Mouse (Mus musculus) hematopoietic multipotent progenitor cell, adult 10-12 weeks (in vitro differentiated cells): ENCODE results near the gene Mapk8. TPM values are rescaled to one million over a fixed set of nuclear protein-coding genes. Genes with fewer than 3 reads are reported as not detected.

Experiments
- polyA plus RNA-seq: library from polyadenylated mRNA; stranded (reverse); fragments of >175 nt; gene quantifications from 2 replicates; pipeline ENCODE4 v1.2.3, GENCODE M21; 2012; ENCODE audit warnings: low replicate concordance

The Mapk8 gene
- polyA plus RNA-seq = 5.6 and 7.3 TPM in 2 replicates

DNA sequence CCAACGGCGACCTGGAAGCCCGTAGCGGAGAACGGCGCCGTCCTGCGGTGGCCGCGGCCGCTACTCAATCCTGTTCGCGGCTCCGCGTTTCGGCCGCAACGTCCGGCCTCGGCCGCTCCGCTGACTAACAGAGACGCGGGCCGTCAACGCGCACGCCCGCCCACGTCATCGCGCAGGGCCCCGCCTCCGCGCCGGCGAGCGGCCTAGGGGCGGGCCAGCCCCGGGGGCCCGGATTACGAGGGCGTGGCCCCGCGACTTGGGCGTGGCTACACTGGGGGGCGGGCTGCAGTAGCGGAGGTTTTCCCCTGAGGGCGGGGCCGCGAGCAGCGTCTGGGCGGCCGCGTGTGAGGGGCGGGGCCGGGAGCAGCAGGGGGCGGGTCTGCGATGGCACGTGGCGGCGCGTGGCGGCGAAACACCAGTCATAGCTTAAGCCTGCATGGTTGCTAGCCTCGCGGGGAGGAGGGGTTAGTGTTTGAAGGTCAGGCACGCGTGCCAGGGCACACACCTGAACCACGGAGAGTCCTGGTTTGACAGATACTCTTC lies at the start of gene Mapk8:
TSS of gene Mapk8 (minus strand) at position 132 of the 543 bp plus-strand sequence.

DNA sequence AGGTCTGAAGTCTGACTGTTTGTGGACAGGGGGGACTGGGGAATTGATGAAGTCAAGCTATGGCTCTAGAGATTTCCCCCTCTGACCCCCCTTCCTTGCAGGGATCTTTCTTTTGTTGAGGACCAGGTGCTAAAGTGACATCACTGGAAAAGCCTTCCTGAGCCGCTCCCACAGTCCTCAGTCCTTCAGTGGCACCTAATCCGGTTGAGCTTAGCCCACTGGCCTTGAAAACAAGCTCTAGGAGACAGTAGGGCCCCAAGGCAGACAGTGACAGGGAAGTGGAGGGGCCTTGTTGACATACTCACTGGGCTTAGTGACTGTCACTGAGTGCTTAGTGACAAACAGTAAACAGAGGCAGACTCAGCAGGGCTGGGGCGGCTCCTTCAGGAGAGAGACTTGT lies 24.4 kb upstream of the Mapk8 start, which contains the start of gene Frmpd2:
TSS of gene Frmpd2 (plus strand) at position 366 of the 400 bp plus-strand sequence.

Other genes starting within 250 kb of the Mapk8 start
- 5.1 and 8.2 TPM in 2 replicates for gene Arhgap22, start 233.1 kb downstream of the Mapk8 start, polyA plus RNA-seq
- not detected in 2 replicates for gene Frmpd2, start 24.5 kb upstream of the Mapk8 start, polyA plus RNA-seq
- not detected in 2 replicates for gene Ptpn20, start 142.0 kb upstream of the Mapk8 start, polyA plus RNA-seq